Mouse (Mus musculus): ENCODE data around the gene Cyp1a1.

The Cyp1a1 gene

DNA sequence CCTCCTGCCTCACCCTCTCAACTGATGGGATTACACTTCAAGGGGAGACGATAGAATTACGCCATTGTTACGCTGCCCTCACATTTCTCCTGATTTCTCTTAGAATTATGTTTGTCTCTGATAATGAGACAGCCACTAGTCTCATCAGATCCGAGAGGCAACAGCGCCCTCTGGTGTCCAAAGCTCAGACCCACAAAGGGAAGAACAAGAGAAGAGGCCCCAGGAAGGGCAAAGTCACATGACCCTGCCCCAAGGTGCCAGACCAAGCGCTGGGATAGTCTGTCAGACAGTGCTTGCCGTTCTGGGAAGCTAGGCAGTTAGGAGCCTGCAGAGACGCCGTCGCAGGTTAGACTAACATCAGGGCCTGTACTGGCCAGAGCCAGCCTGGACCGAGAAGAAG lies 32.0 kb upstream of the Cyp1a1 start:
- DNase-seq (ENCODE audit: low spot score in 2 of 2): peak; percentile 88 to 95

DNA sequence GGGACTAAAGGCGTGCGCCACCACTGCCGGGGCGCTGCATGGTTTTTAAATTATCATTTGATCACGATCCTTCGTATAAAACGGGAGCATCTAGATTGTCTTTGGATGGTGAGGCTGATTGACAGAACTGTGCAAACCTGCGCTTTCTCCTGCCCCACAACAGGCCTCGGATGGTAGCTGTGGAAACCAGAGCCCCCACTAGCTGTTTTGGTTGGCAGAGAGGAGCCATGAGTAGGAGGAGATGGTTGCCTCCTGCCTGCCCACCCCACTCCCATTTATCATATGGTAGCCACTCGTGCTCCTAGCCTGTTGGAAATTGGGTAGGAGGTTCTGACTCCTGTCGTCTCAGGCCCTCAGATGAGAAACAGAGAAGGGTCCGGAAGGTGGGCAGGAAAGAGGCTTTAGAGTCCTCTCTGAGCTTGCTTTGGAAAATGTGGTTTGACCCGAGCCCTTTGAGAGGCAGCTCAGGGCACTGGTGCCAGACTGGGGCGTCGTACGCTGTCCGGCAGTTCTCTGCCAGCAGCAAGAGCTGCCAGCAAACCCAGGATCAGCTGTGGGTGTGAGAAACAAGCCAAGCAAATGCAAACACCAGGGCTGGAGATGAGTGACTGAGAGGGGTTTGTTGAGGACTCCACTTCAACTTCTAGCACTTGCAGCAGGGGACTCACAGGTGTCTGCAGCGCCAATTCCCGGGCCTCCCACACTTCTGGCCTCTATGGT lies 30.9 kb upstream of the Cyp1a1 start:
- no peak for DNase-seq (ENCODE audit: low spot score in 2 of 2)

- no peak for DNase-seq (ENCODE audit: low spot score in 2 of 2)
These were observed 29.9 kb upstream of the Cyp1a1 start for GRCm38 (mm10) chr9:57657843-57658242.

DNA sequence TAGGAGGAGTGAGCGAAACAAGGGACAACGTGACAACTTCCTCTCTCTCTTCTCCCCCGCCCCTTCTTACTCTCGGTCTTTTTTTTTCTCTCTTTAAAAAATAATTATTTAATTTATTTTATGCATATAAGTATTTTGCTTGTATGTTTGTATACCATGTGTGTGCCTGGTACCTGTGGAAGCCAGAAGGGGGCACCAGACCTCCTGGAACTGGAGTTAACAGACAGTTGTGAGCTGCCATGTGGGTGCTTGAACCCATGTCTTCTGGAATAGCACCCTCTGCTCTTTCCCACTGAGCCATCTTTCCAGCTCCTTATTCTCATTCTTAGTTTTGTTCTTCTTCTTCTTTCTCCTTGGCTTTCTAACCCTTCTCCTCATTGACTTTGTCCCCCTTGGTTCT lies 28.8 kb upstream of the Cyp1a1 start:
- no peak for DNase-seq (ENCODE audit: low spot score in 2 of 2)

GRCm38 (mm10) chr9:57659774-57660173 lies 28.0 kb upstream of the Cyp1a1 start:
- peak; percentile 71 to 76 for DNase-seq (ENCODE audit: low spot score in 2 of 2)

- DNase-seq (ENCODE audit: low spot score in 2 of 2): peak in 1 of 2 experiments; percentile 40
These were observed 27.2 kb upstream of the Cyp1a1 start for GRCm38 (mm10) chr9:57660501-57660900.

- DNase-seq (ENCODE audit: low spot score in 2 of 2): no peak
These were observed 26.2 kb upstream of the Cyp1a1 start for GRCm38 (mm10) chr9:57661552-57661951.

DNA sequence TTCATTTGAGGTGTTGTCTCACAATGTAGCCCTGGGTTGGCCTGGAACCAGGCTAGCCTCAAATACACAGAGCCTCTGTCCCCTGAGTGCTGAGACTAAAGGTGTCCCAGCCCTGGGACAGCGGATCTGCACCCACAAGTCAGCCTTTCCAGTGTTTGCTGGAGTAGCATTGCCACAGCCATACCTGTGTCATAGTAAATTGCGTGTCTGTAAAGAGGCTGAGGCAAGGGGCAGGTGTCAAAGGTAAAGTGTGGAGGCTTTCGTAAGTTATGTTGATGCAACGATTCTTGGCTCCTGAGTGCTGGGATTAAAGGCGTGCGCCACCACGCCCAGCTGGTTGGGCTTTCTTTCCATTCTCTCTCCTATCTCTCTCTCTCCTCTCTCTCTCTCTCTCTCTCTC lies 23.1 kb upstream of the Cyp1a1 start:
- no peak for DNase-seq (ENCODE audit: low spot score in 2 of 2)

DNA sequence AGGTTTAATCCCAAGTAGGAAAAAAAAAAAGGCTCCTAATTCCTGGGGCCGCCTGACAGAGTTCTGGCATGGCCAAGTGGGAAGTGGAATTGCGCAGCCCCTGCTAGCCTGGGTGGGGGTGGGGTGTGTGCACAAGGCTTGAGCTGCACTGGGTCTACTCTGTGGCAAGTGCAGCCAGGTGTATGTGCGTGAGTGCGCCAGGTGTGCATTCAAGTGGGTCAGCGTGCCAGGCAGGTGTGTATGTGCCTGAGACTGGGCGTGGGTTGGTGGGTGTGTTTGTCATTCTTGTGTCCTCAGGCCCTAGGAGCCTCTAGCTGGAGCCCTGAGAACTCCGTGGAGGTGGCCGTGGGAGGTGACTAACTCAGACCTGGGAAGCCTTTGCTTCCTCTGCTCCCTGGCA lies 21.2 kb upstream of the Cyp1a1 start:
- DNase-seq (ENCODE audit: low spot score in 2 of 2): no peak

DNA sequence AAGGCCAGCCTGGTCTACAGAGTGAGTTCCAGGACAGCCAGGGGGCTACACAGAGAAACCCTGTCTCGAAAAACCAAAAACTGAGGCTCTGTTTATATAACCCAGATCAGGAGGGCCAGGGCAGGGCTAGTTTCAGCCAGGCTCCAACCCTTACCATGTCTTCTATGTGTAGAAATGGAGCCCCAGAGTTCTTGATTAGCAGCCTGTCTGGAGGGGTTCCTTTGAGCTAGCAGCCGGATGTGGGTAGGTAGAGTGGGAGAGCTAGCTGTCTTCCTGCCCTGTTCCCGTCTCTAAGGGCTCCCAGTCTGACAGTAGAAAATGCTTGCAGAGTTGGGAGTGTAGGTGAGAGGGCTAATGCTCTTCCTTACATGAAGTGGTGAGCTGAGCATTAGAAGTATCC lies 20.6 kb upstream of the Cyp1a1 start:
- no peak for DNase-seq (ENCODE audit: low spot score in 2 of 2)

GRCm38 (mm10) chr9:57667817-57668216 lies 19.9 kb upstream of the Cyp1a1 start:
- DNase-seq (ENCODE audit: low spot score in 2 of 2): no peak

DNA sequence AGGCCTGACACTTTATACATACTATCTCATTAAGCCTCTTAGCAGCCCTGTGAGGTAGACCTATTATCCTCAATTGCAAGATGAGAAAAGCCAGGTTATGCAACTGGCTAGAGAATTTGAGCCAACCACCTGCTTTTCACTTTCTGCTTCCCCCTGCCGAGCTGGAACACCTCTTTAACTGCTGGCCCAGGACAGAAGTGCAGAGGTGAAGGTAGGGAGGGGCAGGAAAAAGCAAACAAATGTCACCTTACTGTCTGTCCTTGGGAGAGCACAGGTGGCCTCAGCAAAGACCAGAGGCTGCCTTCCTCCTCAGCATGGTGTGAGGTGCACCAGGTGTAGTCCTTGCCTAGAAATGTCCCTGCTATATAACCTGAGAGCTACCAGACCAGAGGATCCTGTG lies 19.5 kb upstream of the Cyp1a1 start:
- DNase-seq (ENCODE audit: low spot score in 2 of 2): no peak

DNA sequence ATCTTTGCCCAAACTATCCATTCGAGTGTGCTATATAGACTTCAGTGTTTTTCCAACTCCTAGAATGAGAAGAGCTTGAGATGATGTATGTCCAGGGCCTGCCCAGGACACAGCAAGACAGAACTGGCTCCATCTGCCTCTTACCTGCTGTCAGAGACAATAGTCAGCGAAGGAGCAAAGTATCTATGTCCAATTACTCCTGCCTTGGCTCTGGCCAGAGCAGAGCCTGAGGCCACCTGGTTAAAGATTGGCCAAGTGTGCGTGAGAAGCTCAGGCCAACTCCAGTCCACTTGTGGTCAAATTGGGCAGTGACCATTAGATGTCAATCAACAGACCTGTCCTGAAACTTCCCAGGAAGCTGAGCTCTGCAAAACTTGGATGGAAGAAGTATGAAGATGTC lies 18.2 kb upstream of the Cyp1a1 start:
- no peak for DNase-seq (ENCODE audit: low spot score in 2 of 2)

DNA sequence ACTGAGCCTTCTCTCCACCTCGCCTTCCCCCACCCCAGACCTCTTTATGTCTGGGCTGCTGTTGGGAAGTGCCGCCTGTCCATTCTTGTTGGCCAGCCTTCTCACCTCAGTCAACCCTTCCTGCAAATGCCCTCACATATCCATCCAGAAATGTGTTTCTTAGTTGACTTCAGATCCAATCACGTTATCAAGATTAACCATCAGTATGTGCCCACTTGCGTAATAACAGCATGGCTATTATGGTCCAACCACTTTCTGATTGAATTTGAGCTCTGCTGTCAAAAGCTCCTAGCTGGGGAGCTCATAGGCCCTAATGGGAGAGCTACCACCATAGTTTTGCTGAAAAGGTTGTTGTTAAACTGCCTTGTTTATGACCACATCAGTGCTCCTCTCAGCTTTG lies 16.7 kb upstream of the Cyp1a1 start:
- DNase-seq (ENCODE audit: low spot score in 2 of 2): no peak

- DNase-seq (ENCODE audit: low spot score in 2 of 2): no peak
These were observed 16.2 kb upstream of the Cyp1a1 start for GRCm38 (mm10) chr9:57671500-57671899.

DNA sequence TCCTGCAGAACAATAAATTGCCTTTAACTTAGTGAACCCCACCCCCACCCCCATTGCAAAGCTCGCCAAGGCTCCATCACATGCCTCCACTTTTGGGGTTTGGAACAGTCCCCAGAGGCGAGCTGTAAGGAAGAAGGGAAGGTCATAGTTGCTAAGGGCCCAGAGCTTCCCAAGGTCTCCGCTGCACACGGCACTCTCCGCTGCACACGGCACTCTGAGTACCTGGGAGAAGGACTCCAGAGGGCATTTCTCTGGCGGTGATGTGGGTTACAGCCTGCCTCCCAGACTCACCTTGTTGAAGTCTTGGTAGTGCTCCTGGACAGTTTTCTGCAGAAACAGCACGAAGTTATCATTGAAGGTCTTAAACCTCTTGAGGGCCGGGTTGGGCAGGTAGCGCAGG lies 6.3 kb upstream of the Cyp1a1 start:
- DNase-seq (ENCODE audit: low spot score in 2 of 2): no peak

DNA sequence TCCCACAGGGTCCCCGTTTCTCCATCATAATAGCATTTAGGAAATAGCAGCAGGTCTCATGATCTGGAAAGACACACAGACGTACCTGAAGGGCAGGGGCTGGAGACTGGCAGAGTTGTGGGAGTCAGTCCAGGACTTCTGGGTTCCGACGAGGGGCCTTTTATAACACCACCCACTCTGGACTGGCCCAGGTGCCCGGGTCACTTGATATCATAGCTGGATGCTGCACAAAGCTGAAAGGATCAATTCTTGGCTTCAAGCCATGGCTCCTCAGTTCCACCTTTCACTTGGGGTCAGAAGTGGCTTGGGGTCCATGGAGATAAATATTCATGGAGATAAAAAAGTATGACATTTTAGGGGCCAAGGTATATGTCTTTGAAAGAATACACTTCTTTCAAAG lies 4.2 kb upstream of the Cyp1a1 start, which contains the start of gene Cyp1a2:
Gene Cyp1a2 (minus strand): TSS at position 184 of the 400 bp plus-strand sequence.
- no peak for DNase-seq (ENCODE audit: low spot score in 2 of 2)

- no peak for DNase-seq (ENCODE audit: low spot score in 2 of 2)
These were observed 1.7 kb upstream of the Cyp1a1 start for GRCm38 (mm10) chr9:57686011-57686410.

GRCm38 (mm10) chr9:57688158-57688557 lies 430 bp downstream of the Cyp1a1 start:
- peak in 1 of 2 experiments; percentile 16 for DNase-seq (ENCODE audit: low spot score in 2 of 2)

GRCm38 (mm10) chr9:57688606-57689005 lies 878 bp downstream of the Cyp1a1 start:
- DNase-seq (ENCODE audit: low spot score in 2 of 2): no peak

GRCm38 (mm10) chr9:57694108-57694507 lies 6.4 kb downstream of the Cyp1a1 start:
- DNase-seq (ENCODE audit: low spot score in 2 of 2): no peak

DNA sequence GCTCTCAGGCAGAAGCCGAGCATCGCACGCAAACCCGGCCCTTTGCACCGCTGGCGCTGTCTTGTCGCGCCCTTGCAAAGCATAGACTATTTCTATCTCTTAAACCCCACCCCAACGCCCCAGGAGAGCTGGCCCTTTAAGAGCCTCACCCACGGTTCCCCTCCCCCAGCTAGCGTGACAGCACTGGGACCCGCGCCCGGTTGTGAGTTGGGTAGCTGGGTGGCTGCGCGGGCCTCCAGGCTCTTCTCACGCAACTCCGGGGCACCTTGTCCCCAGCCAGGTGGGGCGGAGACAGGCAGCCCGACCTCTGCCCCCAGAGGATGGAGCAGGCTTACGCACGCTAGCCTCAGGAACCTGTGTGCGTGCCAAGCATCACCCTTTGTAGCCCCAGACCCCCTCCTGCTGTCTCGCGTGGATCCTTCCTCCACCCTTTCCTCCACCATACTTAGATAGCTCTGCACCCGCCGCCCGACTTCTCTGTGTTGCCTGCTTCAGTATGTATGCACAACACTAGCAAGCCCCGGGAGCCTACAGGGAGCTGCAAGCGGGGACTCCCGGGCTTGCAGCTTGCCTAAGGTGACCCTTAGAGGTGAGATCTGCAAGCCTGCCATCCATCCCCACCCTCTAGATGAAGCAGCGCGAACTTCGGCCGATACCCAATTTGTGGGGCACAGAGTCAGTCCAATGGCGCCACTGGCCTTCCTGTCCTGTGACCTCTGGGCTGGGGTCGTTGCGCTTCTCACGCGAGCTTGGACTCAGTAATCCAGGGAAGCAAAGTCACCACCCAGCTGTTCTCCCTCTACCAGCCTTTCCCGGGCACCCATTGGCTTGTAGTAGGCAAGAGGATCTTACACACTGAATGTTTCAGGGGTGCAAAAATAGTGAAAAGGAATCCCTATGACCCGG lies 8.9 kb downstream of the Cyp1a1 start:
- no peak for DNase-seq (ENCODE audit: low spot score in 2 of 2)

DNA sequence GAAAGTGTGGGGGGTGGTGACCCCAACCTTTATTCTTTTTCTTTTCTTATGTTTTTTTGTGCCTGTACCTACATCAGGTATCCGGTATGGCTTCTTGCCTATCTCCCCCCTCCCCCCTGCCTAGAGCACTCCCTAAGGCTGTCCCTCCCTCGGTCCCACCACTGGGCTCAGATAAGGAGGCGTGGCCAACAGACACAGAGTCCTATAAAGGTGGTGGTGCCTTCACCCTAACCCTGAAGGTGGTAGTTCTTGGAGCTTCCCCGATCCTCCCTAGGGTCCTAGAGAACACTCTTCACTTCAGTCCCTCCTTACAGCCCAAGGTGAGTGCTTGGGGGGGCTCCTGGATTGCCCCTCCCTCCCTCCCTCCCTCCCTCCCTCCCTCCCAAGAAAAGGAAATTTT lies 9.7 kb downstream of the Cyp1a1 start:
- no peak for DNase-seq (ENCODE audit: low spot score in 2 of 2)

All from spleen, postnatal 36 days (tissue).